Mouse (Mus musculus): ENCODE measurements around the gene Chtf18. TPM values are rescaled to one million over a fixed set of nuclear protein-coding genes. Genes with fewer than 3 reads are reported as not detected.

Chtf18 gene
- polyA plus RNA-seq (2014; fragmentation: Nextera tagmentation; extraction: Ambion mirVana) = 22.2 and 23.0 TPM in 2 replicates

DNA sequence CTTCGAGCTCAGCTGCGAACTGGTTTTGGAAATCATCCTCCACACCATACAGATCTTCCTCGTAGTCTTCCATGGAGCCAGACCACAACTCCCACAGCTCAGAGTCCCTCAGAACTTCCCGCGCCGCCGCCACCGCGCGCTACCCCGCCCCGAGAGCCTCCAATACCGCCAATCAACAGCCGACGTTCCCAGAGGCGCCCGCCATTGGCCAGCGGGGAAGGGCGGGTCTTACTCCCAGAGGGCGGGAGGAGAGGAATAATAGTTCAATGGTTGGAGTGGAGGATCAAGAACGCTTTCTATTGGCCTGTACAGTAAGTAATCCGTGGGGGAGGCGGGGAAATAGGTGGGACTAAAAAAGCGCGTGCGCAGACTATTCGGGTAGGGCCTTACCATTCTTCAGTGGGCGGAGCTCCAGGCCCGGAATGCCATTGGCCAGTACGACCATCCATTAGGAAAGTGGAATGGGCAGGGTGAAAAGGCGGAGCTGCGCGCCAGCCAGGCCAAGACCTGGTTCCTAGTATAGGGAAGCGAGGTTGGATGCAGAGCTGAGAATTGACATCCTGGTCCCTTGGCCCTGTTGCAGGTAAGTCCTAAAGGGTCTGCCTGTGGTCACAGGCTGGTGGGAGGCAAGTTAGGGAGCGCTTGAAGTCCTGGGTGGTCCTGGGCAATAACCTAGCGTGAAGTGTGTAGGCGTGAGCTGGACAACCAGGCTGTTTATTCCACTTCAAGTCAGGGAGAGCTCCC, at the start of gene Chtf18, which contains the start of gene Rpusd1:
Gene Chtf18 (minus strand): TSS at position 155 of the 744 bp plus-strand sequence.
Gene Rpusd1 (plus strand): TSS at position 406 of the 744 bp plus-strand sequence.
- DNase-seq (ENCODE audit: low spot score) (peak; percentile 96), ATAC-seq (replicated peaks; ENCODE audit: low FRiP score, low TSS enrichment, low read depth) (peak; percentile 97)
- H3K9ac ChIP-seq (ENCODE audit: low read length) = peak within 1 kb of the TSS; percentile 84
- H3K4me2 ChIP-seq (ENCODE audit: low read length) = peak within 1 kb of the TSS; percentile 97
- no peaks in the 10 kb centered on the region for H3K9me3 ChIP-seq (ENCODE audit: control insufficient read depth, low read length)
- H3K4me3 ChIP-seq (ENCODE audit: low read depth, low read length) = peak within 1 kb of the TSS; percentile 68
- under 1% methylated on average over 37 of the region's 37 CpGs for WGBS
- no peaks in the 10 kb centered on the region for H3K27me3 ChIP-seq (replicated peaks; ENCODE audit: control insufficient read depth, insufficient read depth, low read length)
- H3K27ac ChIP-seq (ENCODE audit: low read depth) = no peak within 1 kb of the TSS
- peaks cover 14% of the 10 kb centered on the region for H3K4me1 ChIP-seq (replicated peaks; ENCODE audit: control insufficient read depth, insufficient read depth, low read length)
- H3K36me3 ChIP-seq (ENCODE audit: control insufficient read depth, insufficient read depth, low read length) = peaks cover 36% of the 10 kb centered on the region

DNA sequence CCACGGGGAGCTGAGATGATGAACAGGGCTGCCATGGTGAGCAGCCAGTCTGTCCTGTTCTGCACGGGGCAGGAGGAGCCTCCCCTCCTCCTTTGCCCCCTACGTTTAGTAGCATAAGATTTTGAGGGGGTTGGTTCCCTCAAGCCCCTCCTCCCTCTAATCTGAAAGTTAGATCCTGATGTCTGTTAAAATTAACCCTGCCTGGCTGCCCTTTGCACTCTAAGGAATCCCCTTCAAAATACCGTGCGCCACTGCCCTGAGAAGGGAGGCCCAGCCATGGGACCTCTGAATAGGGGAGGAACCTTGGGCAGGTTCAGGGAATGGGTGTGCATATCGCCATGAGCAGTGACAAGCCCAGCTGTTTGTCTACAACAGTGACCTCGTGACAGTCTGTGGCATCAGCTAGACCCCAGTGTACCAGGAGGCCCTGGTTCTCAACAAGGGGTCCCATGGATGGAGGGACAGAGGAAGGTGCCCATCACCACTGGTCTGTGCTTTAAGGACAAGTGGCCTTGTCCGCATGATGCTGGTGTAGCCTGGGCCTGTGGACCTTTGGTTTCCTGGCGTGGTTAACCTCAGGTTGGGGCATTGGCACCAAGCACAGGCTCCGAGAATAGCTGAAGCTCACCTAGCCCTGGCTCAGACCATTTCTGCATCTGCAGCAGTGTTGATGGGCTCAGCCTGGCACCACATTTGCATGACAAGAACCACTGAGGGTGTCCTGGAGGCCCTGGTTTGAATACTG, 48.3 kb upstream of the Chtf18 start:
- Histone ChIP-seq H3K9me3 (ENCODE audit: control insufficient read depth, low read length) (no peaks in the 10 kb centered on the region), H3K4me3 (ENCODE audit: low read depth, low read length) (no peak overlapping the region), H3K36me3 (ENCODE audit: control insufficient read depth, insufficient read depth, low read length) (peaks cover 16% of the 10 kb centered on the region), H3K27ac (ENCODE audit: low read depth) (no peak overlapping the region), H3K9ac (ENCODE audit: low read length) (no peak overlapping the region), H3K4me2 (ENCODE audit: low read length) (no peak overlapping the region), H3K4me1 (replicated peaks; ENCODE audit: control insufficient read depth, insufficient read depth, low read length) (peaks cover 9% of the 10 kb centered on the region), H3K27me3 (replicated peaks; ENCODE audit: control insufficient read depth, insufficient read depth, low read length) (no peaks in the 10 kb centered on the region)
- 78% methylated on average over 10 of the region's 10 CpGs for WGBS
- DNase-seq (ENCODE audit: low spot score) (no peak), ATAC-seq (replicated peaks; ENCODE audit: low FRiP score, low TSS enrichment, low read depth) (no peak)

DNA sequence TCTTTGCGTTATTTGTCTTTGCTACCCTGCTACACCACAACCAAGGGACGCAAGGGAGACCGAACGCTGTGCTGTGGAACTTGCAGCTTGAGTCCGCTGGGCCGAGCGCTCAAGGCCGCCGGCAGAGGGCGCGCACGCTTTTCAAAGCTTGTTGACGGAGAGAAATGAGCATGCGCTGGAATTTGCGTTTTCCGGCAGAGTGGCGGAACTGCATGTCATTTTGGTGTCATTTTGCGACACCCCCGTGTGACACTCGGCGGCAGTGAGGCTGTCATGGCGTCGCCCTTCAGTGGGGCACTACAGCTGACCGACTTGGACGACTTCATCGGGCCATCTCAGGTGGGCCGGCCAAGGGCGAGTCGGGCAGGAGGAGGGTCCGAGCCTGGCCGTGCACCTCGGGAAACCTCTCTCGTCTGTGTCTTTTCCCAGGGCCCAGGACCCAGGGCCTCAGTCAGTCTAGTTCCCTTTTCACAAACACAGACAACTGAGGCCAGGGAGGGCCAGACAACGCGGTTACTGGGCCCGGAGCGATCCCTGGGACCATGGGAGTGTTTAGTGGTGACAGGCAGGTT, 46.4 kb upstream of the Chtf18 start, which contains the start of gene Narfl:
Gene Narfl (plus strand): TSS at position 228 of the 572 bp plus-strand sequence.
- Histone ChIP-seq H3K4me2 (ENCODE audit: low read length) (peak within 1 kb of the TSS; percentile 57), H3K4me1 (replicated peaks; ENCODE audit: control insufficient read depth, insufficient read depth, low read length) (peaks cover 9% of the 10 kb centered on the region), H3K9ac (ENCODE audit: low read length) (peak within 1 kb of the TSS; percentile 69), H3K27ac (ENCODE audit: low read depth) (no peak within 1 kb of the TSS), H3K36me3 (ENCODE audit: control insufficient read depth, insufficient read depth, low read length) (peaks cover 9% of the 10 kb centered on the region; the same call in 1 of the 2 replicates), H3K9me3 (ENCODE audit: control insufficient read depth, low read length) (no peaks in the 10 kb centered on the region), H3K4me3 (ENCODE audit: low read depth, low read length) (peak within 1 kb of the TSS; percentile 80), H3K27me3 (replicated peaks; ENCODE audit: control insufficient read depth, insufficient read depth, low read length) (no peaks in the 10 kb centered on the region)
- ATAC-seq (replicated peaks; ENCODE audit: low FRiP score, low TSS enrichment, low read depth) (peak; percentile 89), DNase-seq (ENCODE audit: low spot score) (peak; percentile 99)
- WGBS = under 1% methylated on average over 37 of the region's 37 CpGs

DNA sequence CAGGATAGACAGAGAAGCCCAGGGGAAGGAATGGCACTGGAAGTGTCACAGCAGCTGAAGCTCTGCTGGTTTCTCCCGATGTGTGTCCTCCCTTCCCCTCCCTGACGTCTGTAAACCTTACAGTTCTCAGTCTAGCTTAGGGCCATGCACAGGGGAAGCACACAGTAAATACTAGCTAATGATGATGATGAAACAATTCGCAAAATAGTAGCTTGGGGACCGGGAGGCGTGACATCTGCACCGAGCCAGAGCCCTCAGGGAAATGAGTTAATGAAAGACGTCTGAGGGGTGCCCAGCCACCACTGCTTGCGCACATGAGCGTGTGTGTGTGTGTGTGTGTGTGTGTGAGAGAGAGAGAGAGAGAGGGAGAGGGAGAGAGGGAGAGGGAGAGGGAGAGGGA, 42.1 kb upstream of the Chtf18 start:
- ATAC-seq (replicated peaks; ENCODE audit: low FRiP score, low TSS enrichment, low read depth) = no peak
- Histone ChIP-seq H3K4me3 (ENCODE audit: low read depth, low read length) (no peak overlapping the region), H3K36me3 (ENCODE audit: control insufficient read depth, insufficient read depth, low read length) (no peaks in the 10 kb centered on the region), H3K9me3 (ENCODE audit: control insufficient read depth, low read length) (no peaks in the 10 kb centered on the region), H3K27me3 (replicated peaks; ENCODE audit: control insufficient read depth, insufficient read depth, low read length) (no peaks in the 10 kb centered on the region), H3K9ac (ENCODE audit: low read length) (no peak overlapping the region), H3K4me1 (replicated peaks; ENCODE audit: control insufficient read depth, insufficient read depth, low read length) (peaks cover 2% of the 10 kb centered on the region), H3K27ac (ENCODE audit: low read depth) (no peak overlapping the region), H3K4me2 (ENCODE audit: low read length) (no peak overlapping the region)
- no peak for DNase-seq (ENCODE audit: low spot score)
- 58% methylated on average over 9 of the region's 9 CpGs for WGBS

DNA sequence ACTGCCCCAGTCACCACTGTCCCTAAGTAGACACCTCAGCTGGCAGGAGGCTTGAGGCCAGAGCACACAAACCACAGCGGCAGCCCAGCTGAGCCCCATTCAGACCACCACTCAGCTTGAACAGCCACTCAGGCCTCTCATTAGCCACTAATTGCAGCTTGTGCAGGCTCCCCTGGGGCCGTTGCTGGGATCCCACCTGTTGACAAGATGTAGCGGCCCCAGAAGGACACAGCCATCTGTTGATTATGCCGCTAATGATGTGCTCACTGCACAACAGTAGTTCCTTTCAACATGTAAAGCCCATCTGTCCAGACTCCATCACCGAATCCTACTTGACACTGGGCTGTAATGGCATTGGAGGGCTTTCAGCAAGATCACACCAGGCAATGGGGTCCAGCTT, 38.7 kb upstream of the Chtf18 start:
- DNase-seq (ENCODE audit: low spot score) (no peak), ATAC-seq (replicated peaks; ENCODE audit: low FRiP score, low TSS enrichment, low read depth) (no peak)
- Histone ChIP-seq H3K27me3 (replicated peaks; ENCODE audit: control insufficient read depth, insufficient read depth, low read length) (no peaks in the 10 kb centered on the region), H3K4me1 (replicated peaks; ENCODE audit: control insufficient read depth, insufficient read depth, low read length) (no peaks in the 10 kb centered on the region), H3K27ac (ENCODE audit: low read depth) (no peak overlapping the region), H3K9me3 (ENCODE audit: control insufficient read depth, low read length) (no peaks in the 10 kb centered on the region), H3K4me2 (ENCODE audit: low read length) (no peak overlapping the region), H3K36me3 (ENCODE audit: control insufficient read depth, insufficient read depth, low read length) (no peaks in the 10 kb centered on the region), H3K9ac (ENCODE audit: low read length) (no peak overlapping the region), H3K4me3 (ENCODE audit: low read depth, low read length) (no peak overlapping the region)
- WGBS = 68% methylated on average over 5 of the region's 5 CpGs

DNA sequence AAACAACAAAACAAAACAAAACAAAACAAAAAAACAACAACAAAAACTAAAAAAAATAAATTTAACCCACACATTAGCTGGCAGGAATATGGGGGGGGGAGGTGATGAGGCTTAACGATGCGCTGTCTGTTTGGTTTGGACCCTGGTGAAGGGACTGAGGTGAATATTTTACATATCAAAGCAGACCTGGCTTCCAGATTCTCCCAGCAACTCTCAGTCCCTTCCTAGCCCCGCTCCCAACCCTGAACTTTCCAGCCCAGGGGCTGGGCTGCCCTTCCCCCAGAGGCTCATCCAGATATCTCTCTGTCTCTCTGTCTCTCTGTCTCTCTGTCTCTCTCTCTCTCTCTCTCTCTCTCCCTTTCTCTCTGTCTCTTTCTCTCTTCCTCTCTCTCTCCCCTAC, 35.4 kb upstream of the Chtf18 start:
- WGBS = 27% methylated on average over 3 of the region's 3 CpGs
- ATAC-seq (replicated peaks; ENCODE audit: low FRiP score, low TSS enrichment, low read depth) (no peak), DNase-seq (ENCODE audit: low spot score) (no peak)
- no peak overlapping the region for H3K4me3 ChIP-seq (ENCODE audit: low read depth, low read length)
- H3K4me1 ChIP-seq (replicated peaks; ENCODE audit: control insufficient read depth, insufficient read depth, low read length) = no peaks in the 10 kb centered on the region
- H3K36me3 ChIP-seq (ENCODE audit: control insufficient read depth, insufficient read depth, low read length) = no peaks in the 10 kb centered on the region
- H3K27ac ChIP-seq (ENCODE audit: low read depth) = no peak overlapping the region
- no peak overlapping the region for H3K4me2 ChIP-seq (ENCODE audit: low read length)
- no peak overlapping the region for H3K9ac ChIP-seq (ENCODE audit: low read length)
- H3K9me3 ChIP-seq (ENCODE audit: control insufficient read depth, low read length) = no peaks in the 10 kb centered on the region
- H3K27me3 ChIP-seq (replicated peaks; ENCODE audit: control insufficient read depth, insufficient read depth, low read length) = no peaks in the 10 kb centered on the region

DNA sequence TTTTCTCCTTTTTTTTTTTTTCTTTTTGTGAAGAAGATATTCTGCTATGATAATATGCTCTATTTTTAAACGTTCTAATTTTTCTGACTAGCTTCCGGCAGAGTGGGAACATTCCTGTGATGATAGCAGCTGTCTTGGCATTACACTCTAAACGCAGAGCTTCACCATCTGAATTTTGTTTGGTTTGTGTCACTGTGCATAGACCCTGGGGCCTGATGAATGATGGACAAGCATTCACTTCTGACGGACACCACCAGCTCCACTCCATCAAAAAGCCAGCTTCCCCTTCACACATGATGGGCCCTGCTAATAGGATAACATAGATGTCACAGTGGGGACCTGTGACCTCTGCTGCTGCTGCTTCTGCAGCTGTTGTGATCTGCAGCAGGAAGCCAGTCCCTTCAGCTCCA, 34.3 kb upstream of the Chtf18 start:
- 56% methylated on average over 4 of the region's 4 CpGs for WGBS
- no peak for DNase-seq (ENCODE audit: low spot score)
- ATAC-seq (replicated peaks; ENCODE audit: low FRiP score, low TSS enrichment, low read depth) = no peak

DNA sequence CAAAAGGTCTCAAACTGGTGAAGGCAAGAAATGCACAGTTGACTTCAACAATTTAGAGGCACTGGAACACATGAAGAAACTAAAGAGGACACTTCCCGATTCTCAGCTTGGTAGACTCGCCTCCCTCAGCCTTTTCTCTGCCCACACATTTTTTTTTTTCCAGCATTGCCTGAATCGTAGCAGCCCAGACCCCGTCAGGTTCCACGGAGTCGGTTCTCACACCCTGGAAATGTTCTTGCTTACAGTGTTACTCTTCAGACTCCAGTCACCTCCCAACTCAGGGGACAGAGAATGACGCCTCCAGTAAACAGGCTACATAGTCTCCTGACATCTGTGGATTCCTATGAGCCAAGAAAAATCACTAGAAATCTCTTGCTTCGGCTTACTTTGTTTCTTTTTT, 32.9 kb upstream of the Chtf18 start:
- no peaks in the 10 kb centered on the region for H3K9me3 ChIP-seq (ENCODE audit: control insufficient read depth, low read length)
- 71% methylated on average over 8 of the region's 8 CpGs for WGBS
- no peaks in the 10 kb centered on the region for H3K36me3 ChIP-seq (ENCODE audit: control insufficient read depth, insufficient read depth, low read length)
- DNase-seq (ENCODE audit: low spot score) (no peak), ATAC-seq (replicated peaks; ENCODE audit: low FRiP score, low TSS enrichment, low read depth) (no peak)
- H3K27ac ChIP-seq (ENCODE audit: low read depth) = no peak overlapping the region
- H3K4me2 ChIP-seq (ENCODE audit: low read length) = no peak overlapping the region
- H3K4me1 ChIP-seq (replicated peaks; ENCODE audit: control insufficient read depth, insufficient read depth, low read length) = peaks cover 9% of the 10 kb centered on the region
- no peak overlapping the region for H3K9ac ChIP-seq (ENCODE audit: low read length)
- no peak overlapping the region for H3K4me3 ChIP-seq (ENCODE audit: low read depth, low read length)
- no peaks in the 10 kb centered on the region for H3K27me3 ChIP-seq (replicated peaks; ENCODE audit: control insufficient read depth, insufficient read depth, low read length)

More for the DNA sequence above, 34.3 kb upstream of the Chtf18 start:
- H3K4me2 ChIP-seq (ENCODE audit: low read length) = no peak overlapping the region
- H3K4me1 ChIP-seq (replicated peaks; ENCODE audit: control insufficient read depth, insufficient read depth, low read length) = peaks cover 3% of the 10 kb centered on the region
- H3K9me3 ChIP-seq (ENCODE audit: control insufficient read depth, low read length) = no peaks in the 10 kb centered on the region
- no peaks in the 10 kb centered on the region for H3K27me3 ChIP-seq (replicated peaks; ENCODE audit: control insufficient read depth, insufficient read depth, low read length)
- H3K27ac ChIP-seq (ENCODE audit: low read depth) = no peak overlapping the region
- no peak overlapping the region for H3K9ac ChIP-seq (ENCODE audit: low read length)
- H3K4me3 ChIP-seq (ENCODE audit: low read depth, low read length) = no peak overlapping the region
- no peaks in the 10 kb centered on the region for H3K36me3 ChIP-seq (ENCODE audit: control insufficient read depth, insufficient read depth, low read length)

Measured in intestine, embryonic 14.5 days (tissue).